Mouse (Mus musculus) MEL (cell line): ENCODE data around the gene Ggact.

ENCODE experiments used
- CHD1 ChIP-seq: IDR thresholded peaks from 2 replicates; pipeline ENCODE4 v1.6.1; 2012; ENCODE audit warnings: low read depth, mild to moderate bottlenecking, inconsistent platforms, low read length, improper control_type of control experiment
- CHD2 ChIP-seq: IDR thresholded peaks from 2 replicates; pipeline ENCODE4 v1.6.1; 2011; ENCODE audit warnings: low read length, improper control_type of control experiment
- CTCF ChIP-seq, 3 experiments: IDR thresholded peaks in 2 of 3; conservative IDR thresholded peaks in 1 of 3; 2 replicates each; pipeline ENCODE4 v1.5.1; 2011 to 2012; ENCODE audit warnings: low read length in 3 of 3, low read depth in 2 of 3, mild to moderate bottlenecking in 2 of 3, improper control_type of control experiment in 1 of 3, inconsistent platforms in 1 of 3, mixed read lengths in 1 of 3, moderate library complexity in 1 of 3; ENCODE audit not compliant: control insufficient read depth in 1 of 3, insufficient read depth in 1 of 3, poor library complexity in 1 of 3, severe bottlenecking in 1 of 3
- GATA1 ChIP-seq: IDR thresholded peaks from 2 replicates; pipeline ENCODE4 v1.6.1; 2011; ENCODE audit warnings: low read depth, low read length, improper control_type of control experiment
- POLR2A ChIP-seq, 2 experiments: IDR thresholded peaks; 2 replicates each; pipeline ENCODE4 v1.6.1; 2011 to 2012; ENCODE audit warnings: low read length in 2 of 2, mild to moderate bottlenecking in 2 of 2, control low read depth in 1 of 2, improper control_type of control experiment in 1 of 2, low read depth in 1 of 2, moderate library complexity in 1 of 2; ENCODE audit not compliant: control insufficient read depth in 1 of 2, insufficient read depth in 1 of 2, poor library complexity in 1 of 2
- SIN3A ChIP-seq: IDR thresholded peaks from 2 replicates; pipeline ENCODE4 v1.6.1; 2012; ENCODE audit warnings: low read length, improper control_type of control experiment, inconsistent platforms
- TCF12 ChIP-seq: IDR thresholded peaks from 2 replicates; pipeline ENCODE4 v1.6.1; 2014; ENCODE audit warnings: low read depth, mild to moderate bottlenecking, inconsistent platforms, low read length, improper control_type of control experiment, moderate library complexity
- UBTF ChIP-seq: IDR thresholded peaks from 2 replicates; pipeline ENCODE4 v1.6.1; 2012; ENCODE audit warnings: low read depth, mild to moderate bottlenecking, inconsistent platforms, low read length, improper control_type of control experiment, moderate library complexity, borderline replicate concordance; ENCODE audit not compliant: insufficient read depth
- ZMIZ1 ChIP-seq: IDR thresholded peaks from 2 replicates; pipeline ENCODE4 v1.6.1; 2012; ENCODE audit warnings: low read depth, mild to moderate bottlenecking, inconsistent platforms, low read length, improper control_type of control experiment, moderate library complexity
- ZNF384 ChIP-seq: IDR thresholded peaks from 2 replicates; pipeline ENCODE4 v1.6.1; 2012; ENCODE audit warnings: low read depth, mild to moderate bottlenecking, inconsistent platforms, low read length, improper control_type of control experiment

DNA sequence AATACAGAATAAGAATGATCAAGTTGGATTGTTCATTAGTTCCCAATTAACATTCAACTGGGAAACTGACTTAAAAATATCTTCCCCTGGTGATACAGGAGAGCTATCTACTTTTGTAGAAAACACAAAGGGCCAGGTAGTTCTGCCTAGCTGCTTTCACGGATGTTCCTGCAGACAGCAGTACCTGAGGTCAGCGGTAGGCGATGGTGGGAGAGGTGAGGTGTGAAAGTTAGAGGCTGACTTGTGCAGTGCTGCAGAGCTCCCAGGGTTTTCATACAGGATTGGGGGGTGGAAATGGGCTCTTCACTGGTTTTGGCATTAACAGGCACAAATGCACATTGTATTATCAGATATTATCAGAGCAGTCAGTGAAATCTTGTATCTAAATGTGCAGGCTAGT, 35.8 kb downstream of the Ggact start:
- TF ChIP-seq CTCF (IDR thresholded peaks at IDR 0.05 in 2 of 3, conservative IDR thresholded peaks at IDR 0.05 in 1 of 3; ENCODE audit: control insufficient read depth in 1 of 3, insufficient read depth in 1 of 3, low read depth in 2 of 3, low read length in 3 of 3, poor library complexity in 1 of 3, severe bottlenecking in 1 of 3) (no peak), POLR2A (IDR thresholded peaks at IDR 0.05; ENCODE audit: control insufficient read depth in 1 of 2, insufficient read depth in 1 of 2, low read depth in 1 of 2, low read length in 2 of 2, poor library complexity in 1 of 2) (no peak), SIN3A (no peak), TCF12 (no peak), ZNF384 (no peak), CHD2 (no peak), CHD1 (no peak), ZMIZ1 (no peak), GATA1 (no peak), UBTF (no peak)
